Mouse (Mus musculus): ENCODE results near the gene Rab32. TPM values are rescaled to one million over a fixed set of nuclear protein-coding genes. Genes with fewer than 3 reads are reported as not detected.
A peak's percentile ranks its signal among the peaks of the same experiment; 100 is the strongest.
"Not testable (repeated sequence)": the region's sequence is repeated elsewhere in the genome, so short reads cannot be mapped to it uniquely, and the experiment has no call there.

Gene Rab32
- 1 to 10 TPM; 1.8 to 2.0 TPM for total RNA-seq (2021)

GRCm38 (mm10) chr10:10557570-10558336 is at the start of gene Rab32:
TSS of gene Rab32 (minus strand) at chr10:10558265.
- DNase-seq (ENCODE audit: extremely low spot score in 1 of 2, low spot score in 2 of 2): peak; percentile 74 to 92
- intact Hi-C loops (cut with DNase I): loop anchor here (5.0 kb wide), 1 partner anchor 150 kb away; no protein-coding TSS in a partner anchor

- no peak for DNase-seq (ENCODE audit: extremely low spot score in 1 of 2, low spot score in 2 of 2)
- intact Hi-C loops (cut with DNase I): no loop called here
Observed at GRCm38 (mm10) chr10:10600771-10601170, 42.7 kb upstream of the Rab32 start.

DNA sequence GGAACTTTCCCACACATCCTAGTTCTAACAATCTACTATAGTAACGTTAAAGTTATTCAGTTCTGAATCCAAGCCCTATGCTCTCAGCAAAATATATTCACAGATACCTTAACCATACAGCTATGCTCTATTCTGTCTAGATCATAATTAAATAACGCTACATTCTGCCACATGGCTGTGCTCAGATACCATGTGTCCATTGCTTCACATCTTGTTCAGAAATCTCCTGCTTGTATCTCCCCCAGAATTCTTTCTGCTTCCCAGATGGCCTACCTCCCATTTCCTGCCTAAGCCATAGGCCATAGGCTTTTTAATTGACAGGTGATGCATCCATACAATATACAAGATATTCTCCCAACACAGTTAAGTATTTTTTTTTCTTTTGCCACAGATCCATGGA is 39.4 kb upstream of the Rab32 start:
- intact Hi-C loops (cut with DNase I); DNase-seq (ENCODE audit: extremely low spot score in 1 of 2, low spot score in 2 of 2): not testable (repeated sequence)

DNA sequence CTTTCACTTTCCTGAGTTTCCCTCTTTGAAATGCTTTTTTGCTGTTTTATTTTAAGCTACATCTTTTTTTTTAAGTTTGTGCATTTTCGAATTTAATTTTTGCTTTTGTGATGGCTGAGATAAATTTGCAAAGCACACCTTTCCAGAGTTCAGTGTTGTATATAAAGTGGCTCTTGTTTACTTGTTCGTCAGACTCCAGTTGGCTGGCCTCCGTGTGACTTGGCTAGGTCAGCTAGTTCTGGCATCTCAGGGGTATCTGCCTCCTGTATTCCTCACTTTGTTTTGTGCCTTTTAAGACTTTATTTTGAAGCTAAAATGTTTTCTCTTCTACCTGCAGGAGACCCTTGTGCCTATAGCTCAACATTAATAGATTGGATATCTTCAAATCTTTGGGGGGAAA is 22.7 kb upstream of the Rab32 start:
- DNase-seq (ENCODE audit: extremely low spot score in 1 of 2, low spot score in 2 of 2): no peak
- intact Hi-C loops (cut with DNase I): no loop called here

DNA sequence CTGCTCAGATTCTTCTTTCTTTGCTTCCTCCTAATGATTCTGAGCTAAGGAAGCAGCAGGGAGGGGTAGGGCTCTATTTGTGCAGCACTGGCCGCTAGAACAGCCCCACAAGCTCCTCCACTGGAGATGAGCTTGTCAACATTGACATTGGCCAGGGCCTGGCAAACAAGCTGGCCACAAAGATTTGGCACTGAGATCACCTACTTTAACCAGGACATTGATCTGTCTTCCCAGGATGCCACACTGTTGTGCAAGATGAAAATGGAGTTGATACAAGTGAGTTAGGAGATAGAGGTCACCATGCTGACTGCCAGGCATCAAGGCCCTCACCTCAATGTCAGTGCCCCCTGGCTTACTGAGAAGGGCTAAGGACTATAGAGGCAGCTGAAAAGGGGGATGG is 21.8 kb upstream of the Rab32 start:
- intact Hi-C loops (cut with DNase I): no loop called here
- DNase-seq (ENCODE audit: extremely low spot score in 1 of 2, low spot score in 2 of 2): no peak

DNA sequence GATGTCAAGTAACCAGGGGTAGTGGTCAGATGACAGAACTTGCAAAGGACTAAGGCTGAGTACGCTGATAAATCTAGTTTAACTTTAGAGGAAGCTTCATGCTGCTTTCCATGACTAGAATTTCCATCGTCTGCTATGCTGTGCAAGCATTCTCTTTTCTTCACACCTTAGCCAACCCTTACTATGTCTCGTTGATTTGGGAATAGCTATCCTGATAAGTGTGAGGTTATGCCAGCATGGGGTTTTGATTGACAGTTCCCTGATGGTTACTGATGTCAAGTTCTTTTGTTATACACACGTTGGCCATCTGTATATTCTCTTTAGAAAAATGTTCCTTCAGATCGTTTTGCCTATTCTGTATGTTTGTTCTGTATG is 259 bp upstream of the Rab32 start:
- intact Hi-C loops (cut with DNase I): loop anchor here (5.0 kb wide), 1 partner anchor 151 kb away; no protein-coding TSS in a partner anchor
- DNase-seq (ENCODE audit: extremely low spot score in 1 of 2, low spot score in 2 of 2): no peak

GRCm38 (mm10) chr10:10557085-10557484 is 980 bp downstream of the Rab32 start:
- DNase-seq (ENCODE audit: extremely low spot score in 1 of 2, low spot score in 2 of 2): peak in 1 of 2 experiments; percentile 38
- intact Hi-C loops (cut with DNase I): loop anchor here (5.0 kb wide), 1 partner anchor 150 kb away; no protein-coding TSS in a partner anchor

- DNase-seq (ENCODE audit: extremely low spot score in 1 of 2, low spot score in 2 of 2): no peak
- intact Hi-C loops (cut with DNase I): loop anchor here (5.0 kb wide), 1 partner anchor 148 kb away; no protein-coding TSS in a partner anchor
Observed at GRCm38 (mm10) chr10:10555676-10556075, 2.4 kb downstream of the Rab32 start.

DNA sequence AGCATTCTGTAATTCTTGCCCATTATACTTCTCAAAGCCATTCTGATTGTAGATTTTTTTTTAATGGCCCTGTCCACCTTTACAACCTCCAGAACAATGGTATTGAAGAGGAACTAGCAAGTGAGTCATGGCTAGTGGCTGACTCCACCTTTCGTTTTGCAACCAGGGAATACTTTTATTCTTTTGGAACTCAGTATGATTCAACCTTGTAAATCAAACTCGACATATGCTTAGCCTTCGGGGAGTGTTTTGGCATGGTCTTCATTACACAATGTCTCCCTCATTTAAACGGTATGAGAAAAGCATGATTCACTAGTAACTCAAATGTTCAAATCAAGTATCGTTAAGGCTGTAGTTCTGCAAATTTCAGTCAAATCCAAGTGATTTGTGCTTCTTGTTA is 2.8 kb downstream of the Rab32 start:
- DNase-seq (ENCODE audit: extremely low spot score in 1 of 2, low spot score in 2 of 2): no peak
- intact Hi-C loops (cut with DNase I): loop anchor here (5.0 kb wide), 1 partner anchor 148 kb away; no protein-coding TSS in a partner anchor

DNA sequence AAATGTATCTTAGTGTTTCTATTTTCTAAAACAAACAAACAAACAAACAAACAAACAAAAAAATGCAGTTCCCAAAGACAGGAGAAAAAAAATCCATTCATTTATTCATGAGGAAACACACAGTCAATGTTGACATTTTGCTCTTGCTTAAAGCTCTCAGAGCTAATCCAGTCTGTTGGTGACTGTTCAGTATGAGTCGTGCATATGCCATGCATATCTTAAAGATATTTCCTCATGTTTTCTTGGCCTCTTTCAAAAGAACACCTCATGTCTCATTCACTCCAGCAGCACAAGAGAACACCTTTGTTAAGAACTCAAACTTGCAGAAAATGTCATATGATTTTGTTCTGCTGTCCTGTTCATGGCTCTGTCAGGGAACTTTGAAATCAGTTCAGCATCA is 7.9 kb downstream of the Rab32 start:
- no peak for DNase-seq (ENCODE audit: extremely low spot score in 1 of 2, low spot score in 2 of 2)
- intact Hi-C loops (cut with DNase I): no loop called here

DNA sequence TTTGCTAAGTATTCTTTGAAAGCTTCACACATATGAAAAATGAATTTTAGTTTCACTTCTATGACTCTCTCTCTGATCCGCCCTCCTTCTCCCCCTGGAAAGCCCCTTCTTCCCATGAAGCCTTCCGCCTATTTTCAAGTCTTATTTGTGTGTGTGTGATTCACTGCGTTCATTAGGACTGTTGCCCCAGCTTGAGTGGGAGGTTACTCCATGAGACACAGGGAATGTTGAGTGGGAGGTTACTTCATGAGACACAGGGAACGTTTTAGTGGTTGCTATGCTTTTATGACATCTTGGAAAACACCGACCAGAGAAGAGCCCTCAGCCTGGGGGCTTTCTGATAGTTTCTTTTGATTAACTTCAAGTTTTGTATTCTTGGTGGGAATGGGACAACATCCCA is 11.4 kb downstream of the Rab32 start:
- intact Hi-C loops (cut with DNase I): no loop called here
- DNase-seq (ENCODE audit: extremely low spot score in 1 of 2, low spot score in 2 of 2): no peak

GRCm38 (mm10) chr10:10544955-10545354 is 13.1 kb downstream of the Rab32 start:
- DNase-seq (ENCODE audit: extremely low spot score in 1 of 2, low spot score in 2 of 2): no peak
- intact Hi-C loops (cut with DNase I): no loop called here

Other genes with a start within 250 kb of the Rab32 start
- under 1 TPM; 0.12 to 0.47 TPM for gene Adgb, start 85.9 kb downstream of the Rab32 start, total RNA-seq (2021)
- gene Gm10944, start 123.1 kb upstream of the Rab32 start, total RNA-seq (2021): not detected

All from left cerebral cortex, postnatal 10 days (tissue).